Mouse (Mus musculus) heart, adult 2 months (tissue): ENCODE measurements around the gene Tada1. TPM values are rescaled to one million over a fixed set of nuclear protein-coding genes. Genes with fewer than 3 reads are reported as not detected.

Experiments
- DNase-seq, 2 experiments: peaks; one replicate each; pipeline ENCODE4 v3.0.0; 2021
- H3K27ac ChIP-seq: fragments of 200-600 bp; 2 replicates; pipeline ENCODE4 v1.8.1; 2022
- H3K27me3 ChIP-seq: fragments of 200-500 bp; 2 replicates; pipeline ENCODE4 v1.6.1; 2012; ENCODE audit warnings: mild to moderate bottlenecking, low read length, inconsistent platforms, mixed read lengths; ENCODE audit not compliant: control insufficient read depth, insufficient read depth
- H3K36me3 ChIP-seq: fragments of 200-500 bp; 2 replicates; pipeline ENCODE4 v1.6.1; 2012; ENCODE audit warnings: low read length, inconsistent platforms; ENCODE audit not compliant: control insufficient read depth, insufficient read depth
- H3K4me1 ChIP-seq: fragments of 200-500 bp; 2 replicates; pipeline ENCODE4 v1.6.1; 2011; ENCODE audit warnings: low read length; ENCODE audit not compliant: control insufficient read depth, insufficient read depth
- H3K4me3 ChIP-seq: fragments of 200-600 bp; 2 replicates; pipeline ENCODE4 v1.8.1; 2022
- H3K79me2 ChIP-seq: fragments of 200-500 bp; replicated peaks from 2 replicates; pipeline ENCODE4 v1.6.1; 2012; ENCODE audit warnings: mild to moderate bottlenecking, inconsistent platforms, low read length, moderate library complexity, mixed read lengths; ENCODE audit not compliant: control insufficient read depth, insufficient read depth
- H3K9ac ChIP-seq: fragments of 200-500 bp; 2 replicates; pipeline ENCODE4 v1.6.1; 2012; ENCODE audit warnings: low read depth, mild to moderate bottlenecking, control low read depth, inconsistent platforms, low read length, mixed read lengths
- CTCF ChIP-seq: fragments of 200-600 bp; IDR thresholded peaks from 2 replicates; pipeline ENCODE4 v1.8.1; 2022; ENCODE audit warnings: antibody characterized with exemption, mild to moderate bottlenecking, moderate library complexity
- EP300 ChIP-seq: fragments of 200-500 bp; IDR thresholded peaks from 2 replicates; pipeline ENCODE4 v1.6.1; 2011; ENCODE audit warnings: low read depth, low read length, control low read depth; ENCODE audit not compliant: insufficient read depth
- POLR2A ChIP-seq: fragments of 200-500 bp; IDR thresholded peaks from 2 replicates; pipeline ENCODE4 v1.6.1; 2011; ENCODE audit warnings: mild to moderate bottlenecking, low read depth, low read length, control low read depth; ENCODE audit not compliant: insufficient read depth
- WGBS: fragments of 180-500 bp; shearing (Covaris S2); methylation state at CpG from one replicate; pipeline ENCODE4 v1.1.7; 2018; 5-methylcytosine and 5-hydroxymethylcytosine counted together
- intact Hi-C: fragments of 180-260 bp; cut with DNase I; formaldehyde crosslinking; loops from one replicate; pipeline ENCODE4 v1.15.1; 2025
- polyA plus RNA-seq: library from polyadenylated mRNA; depleted of rRNA; stranded (reverse); fragments of >200 nt; gene quantifications from 2 replicates; pipeline ENCODE4 v1.2.3, GENCODE M21; 2012
- total RNA-seq, 2 experiments: library from RNA; stranded (reverse); gene quantifications; 2 replicates each; pipeline ENCODE4 v1.2.3; 2021

Tada1 gene
- total and polyA plus RNA-seq, 3 experiments, result 6.6 to 9.2 (median 8.5) TPM

GRCm38 (mm10) chr1:166360896-166361295, 18.0 kb upstream of the Tada1 start:
- Histone ChIP-seq H3K4me1 (no peaks in the 10 kb centered on the region), H3K27me3 (no peaks in the 10 kb centered on the region), H3K79me2 (no peaks in the 10 kb centered on the region), H3K4me3 (no peak overlapping the region), H3K27ac (no peak overlapping the region), H3K9ac (no peak overlapping the region), H3K36me3 (no peaks in the 10 kb centered on the region)
- TF ChIP-seq POLR2A, result no peak
- no peak for TF ChIP-seq EP300
- no peak for TF ChIP-seq CTCF
- intact Hi-C loops, result loop anchor here (5.0 kb wide), 2 partner anchors 199 to 584 kb away; no protein-coding TSS in a partner anchor
- WGBS, result 71% methylated on average over 5 of the region's 5 CpGs
- DNase-seq, result no peak

- DNase-seq, result no peak
- no peaks in the 10 kb centered on the region for H3K79me2 ChIP-seq
- no peak overlapping the region for H3K4me3 ChIP-seq
- no peaks in the 10 kb centered on the region for H3K27me3 ChIP-seq
- H3K27ac ChIP-seq, result no peak overlapping the region
- 72% methylated on average over 3 of the region's 3 CpGs for WGBS
- no peaks in the 10 kb centered on the region for H3K4me1 ChIP-seq
- H3K9ac ChIP-seq, result no peak overlapping the region
- H3K36me3 ChIP-seq, result no peaks in the 10 kb centered on the region
- TF ChIP-seq EP300, result no peak
- TF ChIP-seq POLR2A, result no peak
- no peak for TF ChIP-seq CTCF
- intact Hi-C loops, result loop anchor here (5.0 kb wide), 2 partner anchors 200 to 585 kb away; no protein-coding TSS in a partner anchor
Measured at GRCm38 (mm10) chr1:166361842-166362241, 17.1 kb upstream of the Tada1 start.

GRCm38 (mm10) chr1:166362659-166363058, 16.2 kb upstream of the Tada1 start:
- no peak overlapping the region for H3K9ac ChIP-seq
- intact Hi-C loops, result loop anchor here (5.0 kb wide), 2 partner anchors 200 to 585 kb away; no protein-coding TSS in a partner anchor
- no peaks in the 10 kb centered on the region for H3K36me3 ChIP-seq
- WGBS, result 69% methylated on average over 3 of the region's 3 CpGs
- TF ChIP-seq POLR2A (no peak), EP300 (no peak), CTCF (no peak)
- no peaks in the 10 kb centered on the region for H3K79me2 ChIP-seq
- no peak overlapping the region for H3K4me3 ChIP-seq
- no peak for DNase-seq
- no peaks in the 10 kb centered on the region for H3K4me1 ChIP-seq
- H3K27me3 ChIP-seq, result no peaks in the 10 kb centered on the region
- no peak overlapping the region for H3K27ac ChIP-seq

DNA sequence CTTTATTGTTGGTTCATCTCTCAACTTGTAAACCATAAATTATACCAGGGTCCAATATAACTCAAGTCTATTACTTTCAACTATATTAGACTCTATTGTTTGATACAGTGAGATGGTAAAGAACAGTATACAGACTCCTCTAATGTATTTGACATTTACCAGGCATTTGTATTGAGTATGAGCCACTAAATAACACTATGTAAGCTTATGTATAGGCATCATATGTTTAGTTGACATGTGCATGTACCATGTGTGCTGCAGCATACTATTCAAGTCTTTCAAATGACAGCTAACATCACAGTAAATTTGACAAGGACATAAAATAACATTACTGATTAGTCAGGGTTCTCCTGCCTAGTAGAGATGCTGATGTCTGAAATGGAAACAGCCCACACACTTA, 15.8 kb upstream of the Tada1 start:
- intact Hi-C loops, result loop anchor here (5.0 kb wide), 2 partner anchors 201 to 586 kb away; no protein-coding TSS in a partner anchor
- Histone ChIP-seq H3K4me3 (no peak overlapping the region), H3K36me3 (no peaks in the 10 kb centered on the region), H3K9ac (no peak overlapping the region), H3K27me3 (no peaks in the 10 kb centered on the region), H3K27ac (no peak overlapping the region), H3K79me2 (no peaks in the 10 kb centered on the region), H3K4me1 (no peaks in the 10 kb centered on the region)
- TF ChIP-seq EP300 (no peak), CTCF (no peak), POLR2A (no peak)
- no peak for DNase-seq

DNA sequence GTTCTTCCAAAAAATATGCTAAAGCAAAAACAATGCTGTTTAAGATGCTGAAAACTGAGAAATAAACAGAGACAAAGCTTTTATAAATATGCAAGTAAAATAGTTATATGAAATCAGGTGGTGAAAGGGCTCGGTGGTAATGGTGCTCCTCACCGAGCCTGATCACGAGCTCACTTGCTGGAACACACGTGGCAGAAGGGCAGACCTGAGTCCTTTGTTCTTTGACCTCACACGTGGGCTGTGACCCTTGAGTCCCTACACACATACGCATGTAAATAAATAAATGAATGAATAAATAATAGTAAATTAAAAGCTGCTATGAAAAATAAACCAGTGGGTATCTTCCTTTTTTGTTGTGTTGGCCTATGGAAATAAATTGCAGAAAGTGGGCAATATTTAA, 1.7 kb upstream of the Tada1 start:
- Histone ChIP-seq H3K27ac (no peak overlapping the region), H3K27me3 (no peaks in the 10 kb centered on the region)
- intact Hi-C loops, result loop anchor here (10.0 kb wide), 2 partner anchors 372 to 912 kb away; partner anchors contain the start of genes Dcaf6, Mpc2 and Pou2f1

GRCm38 (mm10) chr1:166378431-166379012, 375 bp upstream of the Tada1 start:
- Histone ChIP-seq H3K27me3 (no peaks in the 10 kb centered on the region), H3K27ac (peak overlapping the region; percentile 73), H3K4me3 (peak overlapping the region; percentile 49), H3K4me1 (peaks cover 11% of the 10 kb centered on the region), H3K79me2 (peaks cover 2% of the 10 kb centered on the region; the same call in 1 of the 2 replicates), H3K36me3 (peaks cover 5% of the 10 kb centered on the region; the same call in 1 of the 2 replicates), H3K9ac (peak overlapping the region; percentile 72)
- DNase-seq, result no peak
- 4% methylated on average over 21 of the region's 21 CpGs for WGBS
- intact Hi-C loops, result loop anchor here (1.0 to 10.0 kb wide), 3 partner anchors 31 to 914 kb away; partner anchors contain the start of genes Dcaf6, Mpc2, Pogk and Pou2f1
- TF ChIP-seq CTCF (peak; percentile 24; the same call in 1 of the 2 replicates), EP300 (no peak), POLR2A (peak; percentile 62)

More for the DNA sequence above, 1.7 kb upstream of the Tada1 start:
- Histone ChIP-seq H3K4me3 (no peak overlapping the region), H3K79me2 (no peaks in the 10 kb centered on the region; the same call in 1 of the 2 replicates), H3K9ac (no peak overlapping the region), H3K36me3 (peaks cover 5% of the 10 kb centered on the region; the same call in 1 of the 2 replicates), H3K4me1 (peaks cover 11% of the 10 kb centered on the region)
- TF ChIP-seq CTCF (no peak), POLR2A (no peak), EP300 (no peak)
- DNase-seq, result no peak
- 87% methylated on average over 6 of the region's 6 CpGs for WGBS
